Mouse (Mus musculus): ENCODE data around the gene H2-Ob. TPM values are rescaled to one million over a fixed set of nuclear protein-coding genes. Genes with fewer than 3 reads are reported as not detected.

The H2-Ob gene
- polyA plus RNA-seq, 1 experiment from 2014 or later = 0.24 TPM

GRCm38 (mm10) chr17:34295891-34296794, 57.4 kb downstream of the H2-Ob start:
- Histone ChIP-seq H3K36me3 (ENCODE audit: control insufficient read depth, insufficient read depth, low read length) (no peaks in the 10 kb centered on the region), H3K4me1 (ENCODE audit: control insufficient read depth, insufficient read depth, low read length) (no peaks in the 10 kb centered on the region; the same call in 1 of the 2 replicates), H3K9ac (ENCODE audit: low read depth, low read length) (no peak overlapping the region), H3K4me3 (ENCODE audit: low read depth, low read length) (peak overlapping the region; percentile 27), H3K9me3 (ENCODE audit: control insufficient read depth, low read length) (no peaks in the 10 kb centered on the region), H3K4me2 (ENCODE audit: low read depth, low read length) (peak overlapping the region; percentile 49), H3K27ac (replicated peaks; ENCODE audit: low read depth, low read length) (no peak overlapping the region), H3K27me3 (replicated peaks; ENCODE audit: control insufficient read depth, insufficient read depth, low read length) (no peaks in the 10 kb centered on the region)
- peak; percentile 83 for DNase-seq (ENCODE audit: low spot score)
- WGBS = 20% methylated on average over 23 of the region's 23 CpGs
- ATAC-seq (ENCODE audit: low read depth) = peak; percentile 85; the same call in 1 of the 2 replicates

GRCm38 (mm10) chr17:34299356-34299755, 60.7 kb downstream of the H2-Ob start:
- DNase-seq (ENCODE audit: low spot score) = no peak
- H3K27ac ChIP-seq (replicated peaks; ENCODE audit: low read depth, low read length) = no peak overlapping the region
- H3K9ac ChIP-seq (ENCODE audit: low read depth, low read length) = no peak overlapping the region
- 56% methylated on average over 3 of the region's 3 CpGs for WGBS
- ATAC-seq (ENCODE audit: low read depth) = no peak
- no peak overlapping the region for H3K4me3 ChIP-seq (ENCODE audit: low read depth, low read length)
- no peak overlapping the region for H3K4me2 ChIP-seq (ENCODE audit: low read depth, low read length)
- H3K9me3 ChIP-seq (ENCODE audit: control insufficient read depth, low read length) = no peaks in the 10 kb centered on the region
- H3K4me1 ChIP-seq (ENCODE audit: control insufficient read depth, insufficient read depth, low read length) = no peaks in the 10 kb centered on the region; the same call in 1 of the 2 replicates
- no peaks in the 10 kb centered on the region for H3K36me3 ChIP-seq (ENCODE audit: control insufficient read depth, insufficient read depth, low read length)
- H3K27me3 ChIP-seq (replicated peaks; ENCODE audit: control insufficient read depth, insufficient read depth, low read length) = no peaks in the 10 kb centered on the region

GRCm38 (mm10) chr17:34300071-34300470, 61.4 kb downstream of the H2-Ob start:
- no peak overlapping the region for H3K4me2 ChIP-seq (ENCODE audit: low read depth, low read length)
- 88% methylated on average over 8 of the region's 8 CpGs for WGBS

DNA sequence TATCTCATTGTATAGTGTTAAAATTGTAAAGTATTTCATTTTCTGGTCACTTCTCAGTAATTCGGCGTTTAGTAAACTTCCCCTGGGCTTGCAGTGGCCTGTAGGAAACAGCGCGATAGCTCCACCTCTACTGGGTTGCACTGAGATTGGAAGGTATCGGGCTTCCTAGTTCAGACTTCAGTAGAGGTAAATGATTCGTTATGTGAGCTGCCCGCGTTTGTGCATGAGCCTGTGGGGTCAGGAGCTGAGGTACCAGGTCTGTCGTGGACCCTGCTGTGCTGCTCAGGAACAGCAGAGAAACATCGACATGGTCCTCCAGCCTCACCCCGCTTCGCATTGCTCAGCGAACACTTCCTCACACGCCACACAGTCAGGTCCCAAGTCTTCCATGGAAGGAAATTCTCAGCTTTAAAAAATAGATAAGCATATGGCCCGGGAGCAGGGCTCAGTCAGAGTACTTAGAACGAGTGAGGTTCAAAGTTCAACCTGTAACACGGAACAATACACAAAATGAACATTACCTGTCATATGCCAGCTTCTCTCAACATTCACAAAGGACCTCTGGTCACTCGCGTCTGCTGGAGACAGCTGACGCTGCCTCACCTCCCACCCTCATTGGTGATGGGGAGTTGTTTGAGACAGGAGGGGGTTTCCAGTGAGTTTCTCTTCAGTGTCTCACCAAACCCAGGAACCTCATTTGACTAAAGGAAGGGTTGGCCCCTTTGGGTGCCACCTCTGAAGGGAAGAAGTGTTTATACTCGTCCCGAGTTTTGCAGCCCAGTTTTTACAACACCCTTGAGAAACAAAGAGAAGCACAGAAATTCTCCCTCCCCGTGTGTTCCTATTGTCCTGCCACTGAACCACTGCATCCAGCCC, 62.2 kb downstream of the H2-Ob start:
- no peak overlapping the region for H3K9ac ChIP-seq (ENCODE audit: low read depth, low read length)
- H3K4me1 ChIP-seq (ENCODE audit: control insufficient read depth, insufficient read depth, low read length) = no peaks in the 10 kb centered on the region; the same call in 1 of the 2 replicates
- 80% methylated on average over 23 of the region's 23 CpGs for WGBS
- H3K27ac ChIP-seq (replicated peaks; ENCODE audit: low read depth, low read length) = no peak overlapping the region
- no peak overlapping the region for H3K4me2 ChIP-seq (ENCODE audit: low read depth, low read length)
- H3K36me3 ChIP-seq (ENCODE audit: control insufficient read depth, insufficient read depth, low read length) = no peaks in the 10 kb centered on the region
- ATAC-seq (ENCODE audit: low read depth) (no peak), DNase-seq (ENCODE audit: low spot score) (no peak)
- no peaks in the 10 kb centered on the region for H3K27me3 ChIP-seq (replicated peaks; ENCODE audit: control insufficient read depth, insufficient read depth, low read length)
- H3K4me3 ChIP-seq (ENCODE audit: low read depth, low read length) = no peak overlapping the region
- H3K9me3 ChIP-seq (ENCODE audit: control insufficient read depth, low read length) = no peaks in the 10 kb centered on the region

More at GRCm38 (mm10) chr17:34300071-34300470, 61.4 kb downstream of the H2-Ob start:
- no peak overlapping the region for H3K4me3 ChIP-seq (ENCODE audit: low read depth, low read length)
- ATAC-seq (ENCODE audit: low read depth) (no peak), DNase-seq (ENCODE audit: low spot score) (no peak)
- no peaks in the 10 kb centered on the region for H3K36me3 ChIP-seq (ENCODE audit: control insufficient read depth, insufficient read depth, low read length)
- no peak overlapping the region for H3K27ac ChIP-seq (replicated peaks; ENCODE audit: low read depth, low read length)
- H3K9me3 ChIP-seq (ENCODE audit: control insufficient read depth, low read length) = no peaks in the 10 kb centered on the region
- no peaks in the 10 kb centered on the region for H3K27me3 ChIP-seq (replicated peaks; ENCODE audit: control insufficient read depth, insufficient read depth, low read length)
- H3K9ac ChIP-seq (ENCODE audit: low read depth, low read length) = no peak overlapping the region
- no peaks in the 10 kb centered on the region; the same call in 1 of the 2 replicates for H3K4me1 ChIP-seq (ENCODE audit: control insufficient read depth, insufficient read depth, low read length)

DNA sequence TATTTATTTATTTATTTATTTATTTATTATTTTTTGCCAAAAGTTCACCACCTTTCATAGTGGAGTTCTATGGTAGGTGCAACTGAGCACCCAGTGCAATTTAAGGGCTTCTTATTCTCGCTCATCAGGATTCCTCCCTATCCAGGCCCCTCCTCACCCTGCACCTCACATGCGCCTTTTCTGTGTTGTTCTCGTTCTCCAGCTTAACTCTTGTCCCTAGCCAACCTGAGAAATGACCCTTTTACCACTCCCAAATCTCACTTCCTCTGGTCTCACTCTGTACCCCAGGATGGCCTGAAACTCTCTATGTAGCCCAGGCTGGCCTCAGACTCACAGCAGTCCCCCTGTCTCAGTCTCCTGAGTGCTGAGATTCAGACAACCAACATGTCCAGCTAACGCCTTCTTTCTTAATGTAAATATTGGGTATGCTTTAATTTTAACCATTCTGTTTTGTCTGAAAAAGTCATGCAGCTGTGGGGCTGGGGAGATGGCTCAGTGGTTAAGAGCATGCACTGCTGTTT, 63.0 kb downstream of the H2-Ob start:
- DNase-seq (ENCODE audit: low spot score) (no peak), ATAC-seq (ENCODE audit: low read depth) (no peak)
- H3K36me3 ChIP-seq (ENCODE audit: control insufficient read depth, insufficient read depth, low read length) = no peaks in the 10 kb centered on the region
- H3K4me1 ChIP-seq (ENCODE audit: control insufficient read depth, insufficient read depth, low read length) = no peaks in the 10 kb centered on the region
- WGBS = 88% methylated on average over 4 of the region's 4 CpGs
- no peak overlapping the region for H3K9ac ChIP-seq (ENCODE audit: low read depth, low read length)
- no peaks in the 10 kb centered on the region for H3K27me3 ChIP-seq (replicated peaks; ENCODE audit: control insufficient read depth, insufficient read depth, low read length)
- no peak overlapping the region for H3K27ac ChIP-seq (replicated peaks; ENCODE audit: low read depth, low read length)
- no peak overlapping the region for H3K4me3 ChIP-seq (ENCODE audit: low read depth, low read length)
- H3K9me3 ChIP-seq (ENCODE audit: control insufficient read depth, low read length) = no peaks in the 10 kb centered on the region
- no peak overlapping the region for H3K4me2 ChIP-seq (ENCODE audit: low read depth, low read length)

GRCm38 (mm10) chr17:34303789-34304188, 65.1 kb downstream of the H2-Ob start:
- Histone ChIP-seq H3K36me3 (ENCODE audit: control insufficient read depth, insufficient read depth, low read length) (no peaks in the 10 kb centered on the region), H3K27me3 (replicated peaks; ENCODE audit: control insufficient read depth, insufficient read depth, low read length) (no peaks in the 10 kb centered on the region), H3K9me3 (ENCODE audit: control insufficient read depth, low read length) (no peaks in the 10 kb centered on the region), H3K4me1 (ENCODE audit: control insufficient read depth, insufficient read depth, low read length) (no peaks in the 10 kb centered on the region), H3K9ac (ENCODE audit: low read depth, low read length) (no peak overlapping the region), H3K27ac (replicated peaks; ENCODE audit: low read depth, low read length) (no peak overlapping the region), H3K4me3 (ENCODE audit: low read depth, low read length) (no peak overlapping the region), H3K4me2 (ENCODE audit: low read depth, low read length) (no peak overlapping the region)
- ATAC-seq (ENCODE audit: low read depth) (no peak), DNase-seq (ENCODE audit: low spot score) (no peak)
- WGBS = 78% methylated on average over 2 of the region's 2 CpGs

Other genes starting within 250 kb of the H2-Ob start
- 20.8 and 30.8 TPM in 2 replicates for gene H2-K1, start 238.6 kb upstream of the H2-Ob start, polyA plus RNA-seq (2014; fragmentation: Nextera tagmentation; extraction: Ambion mirVana)
- gene Ring1, start 214.2 kb upstream of the H2-Ob start, polyA plus RNA-seq (2014; fragmentation: Nextera tagmentation; extraction: Ambion mirVana) = 6.0 and 7.2 TPM in 2 replicates
- gene H2-Ke6, start 210.8 kb upstream of the H2-Ob start, polyA plus RNA-seq (2014; fragmentation: Nextera tagmentation; extraction: Ambion mirVana) = 41.3 and 46.1 TPM in 2 replicates
- gene Slc39a7, start 207.2 kb upstream of the H2-Ob start, polyA plus RNA-seq (2014; fragmentation: Nextera tagmentation; extraction: Ambion mirVana) = 118 and 125 TPM in 2 replicates
- 26.0 and 29.2 TPM in 2 replicates for gene Rxrb, start 207.1 kb upstream of the H2-Ob start, polyA plus RNA-seq (2014; fragmentation: Nextera tagmentation; extraction: Ambion mirVana)
- 53.9 and 64.3 TPM in 2 replicates for gene Col11a2, start 199.5 kb upstream of the H2-Ob start, polyA plus RNA-seq (2014; fragmentation: Nextera tagmentation; extraction: Ambion mirVana)
- 0.36 and 0.76 TPM in 2 replicates for gene H2-Oa, start 146.6 kb upstream of the H2-Ob start, polyA plus RNA-seq (2014; fragmentation: Nextera tagmentation; extraction: Ambion mirVana)
- gene H2-DMa, start 119.4 kb upstream of the H2-Ob start, polyA plus RNA-seq (2014; fragmentation: Nextera tagmentation; extraction: Ambion mirVana) = 13.6 and 14.9 TPM in 2 replicates
- 103 and 105 TPM in 2 replicates for gene Brd2, start 116.3 kb upstream of the H2-Ob start, polyA plus RNA-seq (2014; fragmentation: Nextera tagmentation; extraction: Ambion mirVana)
- 0.22 and 0.39 TPM in 2 replicates for gene H2-DMb2, start 95.6 kb upstream of the H2-Ob start, polyA plus RNA-seq (2014; fragmentation: Nextera tagmentation; extraction: Ambion mirVana)
- 2.8 and 4.3 TPM in 2 replicates for gene H2-DMb1, start 85.8 kb upstream of the H2-Ob start, polyA plus RNA-seq (2014; fragmentation: Nextera tagmentation; extraction: Ambion mirVana)
- gene Tap1, start 51.4 kb upstream of the H2-Ob start, polyA plus RNA-seq (2014; fragmentation: Nextera tagmentation; extraction: Ambion mirVana) = 5.1 and 7.4 TPM in 2 replicates
- 2.8 and 3.8 TPM in 2 replicates for gene Psmb9, start 51.1 kb upstream of the H2-Ob start, polyA plus RNA-seq (2014; fragmentation: Nextera tagmentation; extraction: Ambion mirVana)
- 10.0 and 12.1 TPM in 2 replicates for gene Psmb8, start 41.2 kb upstream of the H2-Ob start, polyA plus RNA-seq (2014; fragmentation: Nextera tagmentation; extraction: Ambion mirVana)
- 3.3 and 4.1 TPM in 2 replicates for gene Tap2, start 35.4 kb upstream of the H2-Ob start, polyA plus RNA-seq (2014; fragmentation: Nextera tagmentation; extraction: Ambion mirVana)
- gene H2-Ab1, start 18.8 kb downstream of the H2-Ob start, polyA plus RNA-seq (2014; fragmentation: Nextera tagmentation; extraction: Ambion mirVana) = 9.4 and 10.1 TPM in 2 replicates
- gene H2-Aa, start 48.9 kb downstream of the H2-Ob start, polyA plus RNA-seq (2014; fragmentation: Nextera tagmentation; extraction: Ambion mirVana) = 4.9 and 5.7 TPM in 2 replicates
- 4.1 and 4.7 TPM in 2 replicates for gene H2-Eb1, start 67.0 kb downstream of the H2-Ob start, polyA plus RNA-seq (2014; fragmentation: Nextera tagmentation; extraction: Ambion mirVana)
- gene H2-Eb2, start 86.8 kb downstream of the H2-Ob start, polyA plus RNA-seq (2014; fragmentation: Nextera tagmentation; extraction: Ambion mirVana) = not detected in 2 replicates
- gene Btnl2, start 115.9 kb downstream of the H2-Ob start, polyA plus RNA-seq (2014; fragmentation: Nextera tagmentation; extraction: Ambion mirVana) = not detected in 2 replicates
- not detected in 2 replicates for gene Btnl1, start 138.2 kb downstream of the H2-Ob start, polyA plus RNA-seq (2014; fragmentation: Nextera tagmentation; extraction: Ambion mirVana)
- gene BC051142, start 159.9 kb downstream of the H2-Ob start, polyA plus RNA-seq (2014; fragmentation: Nextera tagmentation; extraction: Ambion mirVana) = 0.38 and 0.71 TPM in 2 replicates
- gene Btnl4, start 238.4 kb downstream of the H2-Ob start, polyA plus RNA-seq (2014; fragmentation: Nextera tagmentation; extraction: Ambion mirVana) = not detected in 2 replicates

Data from embryonic facial prominence, embryonic 14.5 days (tissue).